Mouse (Mus musculus): ENCODE measurements around the gene N4bp3.
"Not testable (repeated sequence)": the region's sequence is repeated elsewhere in the genome, so short reads cannot be mapped to it uniquely, and the experiment has no call there.

The N4bp3 gene

DNA sequence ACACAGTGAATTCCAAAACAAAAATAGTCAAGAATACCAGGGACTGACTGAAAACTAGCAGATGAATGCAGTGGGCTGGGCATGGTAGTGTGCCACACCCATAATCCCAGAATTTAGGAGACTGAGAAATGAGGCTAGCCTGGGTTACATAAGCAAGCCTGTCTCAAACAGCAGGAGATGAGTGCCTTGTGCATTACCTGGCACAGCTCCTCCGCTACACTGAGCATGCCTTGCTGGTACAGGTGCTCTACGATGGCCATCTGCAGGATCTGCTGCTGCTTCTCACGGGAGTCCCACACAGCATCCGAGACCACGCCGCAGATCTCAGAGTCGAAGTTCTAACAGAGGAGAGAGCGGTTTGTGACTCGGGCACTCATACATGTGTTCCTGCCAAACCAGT lies 23.2 kb downstream of the N4bp3 start:
- no peak for DNase-seq

DNA sequence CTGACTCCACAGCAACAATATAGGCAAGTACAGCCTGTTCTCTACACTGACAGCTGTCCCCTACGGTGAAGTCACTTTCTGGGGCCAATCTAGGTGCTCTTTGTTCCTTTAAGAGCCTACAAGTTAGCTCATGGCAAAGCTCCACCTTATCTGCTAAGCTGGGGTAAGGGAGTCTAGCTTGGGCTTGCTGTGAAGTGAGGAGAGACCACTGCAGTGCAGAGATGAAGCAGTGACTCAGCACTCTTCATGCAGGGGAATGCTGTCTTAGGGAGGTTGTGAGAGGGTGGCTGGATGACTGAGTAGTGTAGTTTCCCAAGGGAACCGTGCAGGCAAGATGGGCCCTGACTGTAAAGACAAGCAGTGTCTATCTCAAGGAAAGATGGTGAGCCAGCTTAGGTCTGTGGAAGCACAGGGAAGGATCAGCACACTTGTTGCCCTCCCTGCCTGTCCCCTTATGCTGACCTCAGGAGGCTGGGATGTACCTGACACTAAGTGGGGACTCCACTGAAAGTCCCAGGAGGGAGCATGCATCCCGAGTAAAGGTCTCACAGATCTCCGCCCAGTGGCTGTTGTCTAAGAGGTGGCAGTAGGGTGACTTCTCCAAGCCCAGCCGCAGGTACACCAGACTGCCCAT lies 25.3 kb downstream of the N4bp3 start:
- no peak for DNase-seq

DNA sequence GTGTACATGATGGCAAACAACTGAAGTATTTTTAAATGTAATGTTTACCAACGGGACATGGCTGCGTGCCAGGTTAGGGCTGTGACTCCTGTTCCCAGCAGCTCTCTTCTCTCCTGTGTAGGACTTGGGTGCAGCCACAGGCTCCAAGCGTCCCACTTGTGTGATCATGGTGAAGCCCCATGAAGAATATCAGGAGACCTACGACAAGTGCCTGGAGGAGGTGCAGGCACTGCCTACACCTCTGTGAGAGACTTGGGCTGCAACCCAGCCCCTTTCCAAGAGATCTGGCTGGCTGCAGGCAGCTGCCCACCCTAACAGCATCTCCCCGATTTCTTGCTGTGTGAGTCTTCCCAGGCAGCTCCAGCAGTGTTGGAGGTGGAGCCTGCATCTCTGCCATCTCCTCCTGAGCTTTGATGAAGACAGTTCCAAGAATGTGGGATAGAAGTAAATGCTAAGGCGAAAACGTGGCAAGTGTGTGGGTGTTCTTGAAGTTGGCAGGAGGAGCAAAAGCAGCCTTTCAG lies 27.6 kb downstream of the N4bp3 start:
- no peak for DNase-seq

DNA sequence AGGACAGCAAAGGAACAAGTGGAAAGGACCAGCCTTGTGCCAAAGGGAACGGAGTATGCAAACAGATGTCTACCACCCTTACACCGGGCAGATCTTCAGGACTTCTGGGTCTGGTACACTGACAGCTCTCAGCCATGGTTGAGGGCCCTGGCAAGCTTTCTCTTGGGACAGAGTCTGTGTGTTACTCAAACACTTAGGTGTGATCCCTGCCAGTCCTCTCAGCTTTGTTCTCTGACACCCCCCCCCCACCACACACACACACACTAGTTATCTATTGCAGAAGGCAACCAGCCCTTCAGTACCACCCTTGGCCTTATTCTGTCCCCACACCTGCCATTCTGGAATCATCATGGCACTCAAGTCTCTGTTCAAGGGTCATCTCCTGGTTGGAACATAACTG lies 28.9 kb downstream of the N4bp3 start:
- no peak for DNase-seq

DNA sequence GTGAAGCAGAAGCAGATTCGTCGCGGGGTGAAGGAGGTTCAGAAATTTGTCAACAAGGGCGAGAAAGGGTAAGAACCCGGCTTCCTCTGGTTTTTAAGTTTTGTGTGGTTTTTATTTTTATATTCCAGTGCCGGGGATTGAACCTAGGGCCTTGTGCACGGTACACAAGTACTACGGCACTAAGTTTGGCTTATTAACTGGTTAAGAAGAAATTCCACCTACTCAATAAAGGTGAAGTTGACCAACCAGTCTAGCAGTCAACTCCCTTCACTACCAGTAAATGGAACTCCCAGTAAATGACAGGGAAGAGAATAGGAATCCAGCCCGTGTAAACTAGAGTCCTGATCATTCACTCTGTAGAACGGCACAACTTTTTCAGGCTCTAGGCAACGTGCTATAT lies 30.6 kb downstream of the N4bp3 start:
- DNase-seq: no peak

DNA sequence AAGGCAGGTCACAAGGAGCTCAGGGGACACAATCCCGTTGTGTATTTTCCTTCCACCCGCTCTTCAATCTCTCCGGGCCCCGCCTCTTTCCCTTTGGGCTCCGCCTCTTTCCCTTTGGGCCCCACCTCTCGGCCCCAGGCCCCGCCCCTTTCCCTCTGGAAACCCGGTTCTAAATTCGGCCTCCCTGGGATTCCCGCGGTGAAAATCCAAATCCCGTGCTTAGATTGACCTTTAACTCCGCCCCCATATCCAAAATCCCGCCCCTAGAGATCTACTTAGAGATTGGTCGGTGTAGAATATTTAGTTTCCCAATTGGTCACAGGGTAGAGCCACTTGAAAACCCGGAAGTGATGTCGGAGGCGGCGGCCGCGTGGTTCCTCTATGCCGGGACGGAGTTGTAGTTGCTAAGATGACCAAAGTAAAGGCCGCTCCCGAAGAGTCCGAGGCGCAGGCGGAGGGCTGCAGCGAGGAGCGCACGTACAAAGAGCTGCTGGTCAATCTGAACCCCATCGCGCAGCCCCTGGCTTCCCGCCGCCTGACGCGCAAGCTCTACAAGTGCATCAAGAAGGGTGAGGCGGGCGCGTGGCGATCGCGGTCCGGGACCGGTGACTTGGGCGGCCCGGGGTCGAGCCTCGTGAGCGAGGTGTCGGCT lies 31.1 kb downstream of the N4bp3 start, which contains the start of gene Nhp2:
Gene Nhp2, plus strand, starts transcription at position 327 of the 652 bp plus-strand sequence.
- DNase-seq: peak; percentile 97

DNA sequence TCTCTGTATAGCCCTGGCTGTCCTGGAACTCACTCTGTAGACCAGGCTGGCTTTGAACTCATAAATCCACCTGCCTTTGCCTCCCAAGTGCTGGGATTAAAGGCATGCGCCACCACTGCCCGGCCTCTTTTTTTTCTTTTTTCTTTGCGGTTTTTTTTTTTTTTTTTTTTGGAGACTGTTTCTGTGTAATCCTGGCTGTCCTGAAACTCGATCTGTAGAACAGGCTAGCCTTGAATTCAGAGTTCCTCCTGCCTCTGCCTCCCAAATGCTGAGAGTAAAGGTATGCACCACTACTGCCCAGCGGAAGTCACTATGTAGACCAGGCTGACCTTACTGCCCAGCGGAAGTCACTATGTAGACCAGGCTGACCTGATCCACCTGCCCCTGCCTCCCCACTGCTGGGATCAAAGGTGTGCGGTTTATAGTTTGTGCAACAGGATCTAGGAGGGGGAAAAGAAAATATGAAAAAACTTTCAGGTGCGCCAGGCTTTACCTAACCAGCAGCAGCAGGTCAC lies 31.7 kb downstream of the N4bp3 start:
- no peak for DNase-seq

DNA sequence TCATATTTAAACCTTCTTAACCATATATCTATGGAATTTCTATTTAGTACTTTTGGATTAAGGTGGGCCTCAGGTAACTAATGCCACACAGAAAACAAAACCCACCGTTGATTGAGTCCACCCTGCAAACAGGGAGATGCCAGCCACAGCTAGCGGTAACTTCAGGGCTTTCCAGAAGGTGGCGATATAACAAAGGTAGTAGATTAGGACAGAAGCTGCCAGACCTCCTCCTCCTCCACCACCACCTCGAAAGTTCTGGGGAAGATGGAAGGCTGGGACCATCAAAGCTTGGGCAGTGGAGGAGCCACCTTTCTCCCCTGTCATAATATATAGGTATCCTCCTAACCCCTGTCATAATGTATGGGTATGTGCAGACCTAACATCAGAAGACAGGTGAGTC lies 32.9 kb downstream of the N4bp3 start:
- peak; percentile 85 for DNase-seq

DNA sequence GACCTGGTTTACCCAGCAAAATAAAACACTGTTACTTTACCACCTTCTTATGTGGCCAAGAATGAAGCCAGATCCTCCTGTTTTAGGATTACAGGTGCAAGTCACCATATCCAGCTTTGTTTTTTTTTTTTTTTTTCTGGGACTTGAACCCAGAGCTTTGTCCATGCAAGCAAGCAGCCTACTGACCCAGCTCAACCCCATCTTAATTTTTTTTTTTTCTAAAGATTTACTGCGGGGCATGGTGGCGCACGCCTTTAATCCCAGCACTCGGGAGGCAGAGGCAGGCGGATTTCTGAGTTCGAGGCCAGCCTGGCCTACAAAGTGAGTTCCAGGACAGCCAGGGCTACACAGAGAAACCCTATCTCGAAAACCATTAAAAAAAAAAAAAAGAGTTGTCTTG lies 34.5 kb downstream of the N4bp3 start:
- DNase-seq: not testable (repeated sequence)

DNA sequence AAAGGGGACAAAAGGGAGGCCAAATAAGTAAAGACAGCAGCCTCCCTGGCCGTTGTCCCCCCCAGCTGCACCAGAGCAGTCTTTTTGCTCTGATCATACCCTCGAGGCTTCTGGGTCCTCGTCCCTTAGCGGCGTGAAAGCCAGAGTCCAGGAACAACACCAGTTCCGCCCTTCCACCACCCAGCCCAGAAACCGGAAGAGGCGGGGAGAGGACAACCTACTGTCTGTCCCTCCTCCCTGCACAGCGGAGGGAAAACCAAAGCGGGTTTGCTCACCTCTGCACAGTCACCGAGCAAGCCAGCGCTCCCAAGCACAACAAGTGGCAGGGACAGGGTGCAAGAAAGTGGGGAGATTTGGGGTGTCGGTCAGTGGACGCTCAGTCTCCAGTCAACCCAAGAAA lies 35.0 kb downstream of the N4bp3 start:
- peak; percentile 84 for DNase-seq

DNA sequence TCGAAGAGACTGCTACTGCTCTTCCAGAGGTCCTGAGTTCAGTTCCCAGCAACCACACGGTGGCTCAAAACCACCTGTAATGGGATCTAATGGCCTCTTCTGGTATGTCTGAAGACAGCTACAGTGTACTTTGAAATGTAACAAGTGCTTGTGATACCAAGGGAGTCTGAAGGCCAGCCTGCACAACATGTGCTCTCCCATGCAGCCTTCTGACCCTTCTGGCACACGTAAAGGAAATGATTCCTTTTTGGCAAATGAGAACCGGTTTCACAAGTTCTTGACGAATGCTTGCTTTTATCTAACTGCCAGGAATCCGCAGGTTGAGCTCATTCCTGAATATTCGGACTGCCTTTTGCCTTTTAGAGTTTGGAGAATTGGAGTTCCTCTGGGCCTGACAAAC lies 35.5 kb downstream of the N4bp3 start:
- no peak for DNase-seq

DNA sequence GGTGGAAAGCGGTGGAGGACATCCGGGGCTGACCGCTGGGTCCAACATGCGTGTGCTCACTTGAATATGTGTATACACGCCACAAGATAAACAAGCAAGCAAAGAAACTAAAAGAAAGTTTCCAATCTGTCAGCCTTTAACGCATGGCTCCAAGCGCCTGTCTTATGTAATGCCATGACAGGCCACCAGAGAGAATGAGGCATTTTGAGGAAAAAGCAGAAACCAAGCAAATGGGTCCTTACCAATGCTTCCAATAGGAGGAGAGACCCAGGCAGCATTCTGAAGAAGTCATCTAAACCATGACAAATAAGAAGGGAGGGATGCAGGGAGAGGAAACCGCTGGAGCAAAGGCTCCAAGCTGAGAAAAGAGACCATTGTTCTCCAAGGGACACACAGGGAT lies 36.4 kb downstream of the N4bp3 start:
- no peak for DNase-seq

DNA sequence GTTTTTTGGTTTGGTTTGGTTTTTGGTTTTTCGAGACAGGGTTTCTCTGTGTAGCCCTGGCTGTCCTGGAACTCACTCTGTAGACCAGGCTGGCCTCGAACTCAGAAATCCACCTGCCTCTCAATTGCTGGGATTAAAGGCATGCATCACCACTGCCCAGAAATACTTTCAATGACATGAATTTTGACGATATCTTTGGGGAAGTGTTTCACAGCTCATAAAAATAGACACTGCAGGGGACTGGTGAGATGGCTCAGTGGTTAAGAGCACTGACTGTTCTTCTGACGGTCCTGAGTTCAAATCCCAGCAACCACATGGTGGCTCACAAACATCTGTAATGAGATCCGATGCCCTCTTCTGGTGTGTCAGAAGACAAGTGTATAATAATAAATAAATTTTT lies 40.7 kb downstream of the N4bp3 start:
- not testable (repeated sequence) for DNase-seq

DNA sequence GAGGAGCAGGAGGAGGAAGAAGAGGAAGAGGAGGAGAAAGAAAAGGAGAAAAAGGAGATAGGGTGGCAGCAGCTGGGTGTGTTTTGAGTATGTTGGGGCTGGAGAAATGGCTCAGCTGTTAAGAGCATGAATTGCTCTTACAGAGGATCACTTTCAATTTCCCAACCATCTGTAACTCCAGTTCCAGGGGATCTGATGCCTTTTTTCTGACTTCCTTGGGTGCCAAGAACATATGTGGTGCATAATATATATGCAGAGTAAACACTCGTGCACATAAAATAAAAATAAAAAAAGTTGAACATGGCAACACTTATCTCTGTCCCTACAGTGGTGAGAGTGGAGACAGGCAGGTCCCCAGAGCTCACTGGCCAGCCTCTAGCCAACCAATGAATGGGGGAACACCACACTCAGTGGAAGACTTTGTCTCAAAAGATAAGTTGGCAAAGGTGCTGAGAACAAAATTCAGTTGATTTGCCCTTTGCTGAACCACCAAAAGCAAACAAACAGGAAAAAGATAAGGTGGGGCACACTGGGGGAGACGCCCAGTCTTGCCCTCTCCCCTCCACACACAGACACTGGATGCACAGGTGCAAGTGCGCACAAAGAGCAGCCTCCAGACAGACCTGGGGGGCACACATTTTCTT lies 41.3 kb downstream of the N4bp3 start:
- no peak for DNase-seq

DNA sequence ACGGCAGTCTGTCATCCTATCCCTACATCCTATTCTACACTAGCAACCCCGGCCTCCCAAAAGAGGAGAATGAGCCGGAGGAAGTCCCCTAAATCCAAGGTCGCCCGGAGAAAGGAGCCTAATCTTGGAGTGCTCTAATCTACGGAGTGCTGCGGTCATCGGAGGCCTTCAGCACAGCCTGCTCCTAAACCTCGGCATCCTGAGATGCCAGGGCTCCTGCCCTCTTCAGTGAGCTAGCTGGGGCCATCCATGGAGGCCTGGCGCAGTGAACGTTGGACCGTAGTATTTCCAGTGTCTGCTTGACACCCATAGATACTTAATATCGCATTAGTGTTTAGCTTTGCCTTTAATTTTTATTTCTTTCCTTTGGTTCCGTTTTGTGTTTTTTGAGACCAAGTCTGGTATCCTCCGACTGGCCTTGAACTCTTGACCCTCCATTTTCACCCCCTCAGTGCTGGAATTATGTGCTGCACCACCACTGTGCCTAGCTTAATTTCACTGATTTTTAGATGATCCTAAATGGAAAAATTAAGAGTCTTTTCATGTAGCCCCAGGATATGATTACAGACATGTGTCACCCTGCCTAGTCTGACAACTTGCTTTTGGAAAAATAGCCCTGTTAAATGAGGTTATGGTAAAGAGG lies 43.4 kb downstream of the N4bp3 start:
- DNase-seq: no peak

DNA sequence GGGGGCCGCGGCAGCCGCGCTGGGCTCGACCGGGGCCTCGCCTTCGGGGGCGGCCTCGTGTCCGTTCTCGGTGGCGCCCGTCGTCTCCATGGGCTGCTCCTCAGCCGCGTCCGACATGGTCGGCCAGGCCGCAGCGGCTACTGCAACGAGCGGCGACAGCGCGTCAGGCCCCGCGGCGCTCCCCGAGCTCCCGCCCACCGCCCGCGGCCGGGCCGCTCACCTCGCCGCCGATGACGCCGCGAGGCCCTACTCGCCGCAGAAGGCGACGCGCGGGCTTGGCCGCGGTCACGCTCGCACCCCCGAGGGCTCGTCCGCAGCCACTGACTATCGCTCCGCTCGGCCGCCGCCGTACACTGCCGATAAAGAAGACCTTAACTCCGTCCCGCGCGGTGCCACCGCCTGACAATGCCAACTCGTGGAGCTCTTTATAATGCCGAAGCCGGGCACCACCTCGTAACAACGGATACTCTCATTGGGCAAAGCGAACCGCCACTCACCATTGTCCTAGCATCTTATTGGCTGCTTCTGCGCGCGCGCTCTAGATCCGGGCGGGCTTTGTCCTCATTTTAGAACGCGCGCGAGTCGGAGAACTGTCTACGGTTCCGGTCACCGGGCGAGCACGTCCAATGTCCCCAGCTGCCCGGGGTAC lies 44.1 kb downstream of the N4bp3 start, which contains the start of gene Hnrnpab:
Gene Hnrnpab, minus strand, starts transcription at position 401 of the 649 bp plus-strand sequence.
- peak; percentile 98 for DNase-seq

DNA sequence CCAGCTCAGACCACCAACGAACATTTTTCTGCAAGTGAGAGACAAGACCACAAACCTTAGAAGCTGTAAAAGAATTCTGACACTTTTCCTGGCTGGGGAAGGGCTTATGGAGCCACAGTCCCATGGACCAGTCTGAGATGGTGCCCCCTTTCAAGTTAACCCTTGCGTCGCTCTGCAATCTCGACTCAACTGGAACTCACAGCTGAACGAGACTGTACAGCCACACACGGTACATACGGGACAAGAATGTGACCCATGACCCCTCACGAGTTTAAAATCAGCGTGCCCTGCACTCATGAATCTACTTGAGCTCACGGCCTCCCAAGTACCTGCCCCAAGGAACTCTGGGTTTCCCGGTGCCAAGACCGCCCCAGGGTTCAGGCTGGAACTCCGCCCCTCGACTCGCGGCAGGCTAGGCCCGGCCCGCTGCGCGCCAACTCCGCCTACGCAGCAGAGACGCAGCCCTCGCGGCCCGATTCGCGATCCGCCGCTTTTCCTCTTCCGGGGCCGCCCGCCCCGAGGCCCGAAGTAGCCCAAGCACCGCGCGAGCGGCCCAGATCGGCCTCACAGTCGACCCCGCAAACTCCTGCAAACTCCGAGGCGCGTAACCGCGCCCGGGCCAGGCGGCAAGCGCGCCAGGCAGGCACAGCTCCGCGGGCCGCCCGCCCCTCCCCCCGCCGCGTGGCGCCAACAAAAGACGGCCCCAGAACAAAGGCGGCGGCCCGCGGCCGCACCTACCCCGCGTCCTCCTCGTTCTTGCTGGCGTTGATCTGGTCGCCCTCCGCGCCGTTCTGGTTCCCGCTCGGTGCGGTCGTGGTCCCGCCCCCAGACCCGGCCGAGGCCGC lies 44.8 kb downstream of the N4bp3 start:
- peak; percentile 95 for DNase-seq

DNA sequence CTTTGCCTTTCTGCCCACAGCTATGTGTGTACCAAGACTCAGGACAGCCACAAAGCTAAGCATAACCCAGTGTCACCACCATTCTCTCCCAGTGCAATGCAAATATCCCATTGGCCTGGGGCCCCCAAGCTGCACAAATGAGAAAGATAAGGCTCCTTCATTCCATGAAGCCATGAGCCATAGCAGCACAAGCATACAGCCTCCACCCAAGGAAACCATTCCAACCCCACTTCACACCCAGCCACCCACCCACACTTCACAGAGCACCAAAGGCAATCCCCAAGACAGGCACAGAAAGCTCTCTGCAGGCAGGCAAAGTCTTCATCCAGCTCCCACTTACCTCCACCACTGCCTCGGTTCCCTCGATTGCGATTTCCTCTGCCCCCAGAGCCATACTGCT lies 48.4 kb downstream of the N4bp3 start:
- no peak for DNase-seq

DNA sequence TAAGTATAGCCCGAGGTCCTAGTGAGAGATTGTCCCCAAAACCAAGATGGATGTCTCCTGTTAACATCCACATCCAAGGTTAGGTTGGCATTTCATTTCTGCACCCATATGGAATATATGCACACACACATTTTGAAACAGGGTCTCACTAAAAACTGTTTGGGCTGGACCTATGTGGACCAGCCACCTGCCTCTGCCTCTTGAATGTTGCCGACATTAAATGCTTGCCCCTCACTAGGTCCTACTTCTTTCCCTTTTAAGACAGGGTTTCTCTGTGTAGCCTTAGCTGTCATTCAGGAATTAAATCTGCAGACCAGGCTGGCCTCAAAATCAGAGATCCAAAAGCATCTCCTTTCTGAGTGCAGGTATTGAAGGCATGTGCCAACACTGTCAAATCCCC lies 53.1 kb downstream of the N4bp3 start:
- DNase-seq: no peak

DNA sequence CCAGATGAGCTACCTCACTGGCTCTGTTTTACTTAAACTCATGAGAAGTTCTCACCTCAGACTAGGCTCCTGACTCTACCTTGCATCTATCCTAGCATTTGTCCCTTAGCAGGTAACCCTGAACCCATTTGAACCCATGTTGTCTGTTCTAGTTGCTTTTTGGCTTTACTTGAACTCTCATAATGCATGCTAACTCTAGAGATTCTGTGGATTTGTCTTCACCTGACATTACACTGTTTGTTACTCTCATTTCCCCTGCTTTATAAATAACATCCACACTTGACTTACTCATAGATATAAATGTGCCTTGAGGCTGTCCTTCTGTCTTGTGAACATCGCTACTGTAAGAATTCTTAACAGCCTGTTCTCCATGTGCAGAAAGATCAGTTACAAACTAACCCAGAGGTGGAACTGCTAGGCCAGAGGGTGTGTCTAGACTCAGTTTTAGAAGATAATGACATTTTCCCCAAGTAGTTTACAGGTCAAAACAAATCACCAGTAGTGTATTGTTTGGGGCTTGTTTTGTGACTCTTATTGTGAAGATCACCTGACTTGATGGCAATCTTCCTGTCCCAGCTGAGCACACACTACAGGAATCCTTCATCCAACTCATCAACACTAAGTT lies 55.1 kb downstream of the N4bp3 start:
- no peak for DNase-seq

DNA sequence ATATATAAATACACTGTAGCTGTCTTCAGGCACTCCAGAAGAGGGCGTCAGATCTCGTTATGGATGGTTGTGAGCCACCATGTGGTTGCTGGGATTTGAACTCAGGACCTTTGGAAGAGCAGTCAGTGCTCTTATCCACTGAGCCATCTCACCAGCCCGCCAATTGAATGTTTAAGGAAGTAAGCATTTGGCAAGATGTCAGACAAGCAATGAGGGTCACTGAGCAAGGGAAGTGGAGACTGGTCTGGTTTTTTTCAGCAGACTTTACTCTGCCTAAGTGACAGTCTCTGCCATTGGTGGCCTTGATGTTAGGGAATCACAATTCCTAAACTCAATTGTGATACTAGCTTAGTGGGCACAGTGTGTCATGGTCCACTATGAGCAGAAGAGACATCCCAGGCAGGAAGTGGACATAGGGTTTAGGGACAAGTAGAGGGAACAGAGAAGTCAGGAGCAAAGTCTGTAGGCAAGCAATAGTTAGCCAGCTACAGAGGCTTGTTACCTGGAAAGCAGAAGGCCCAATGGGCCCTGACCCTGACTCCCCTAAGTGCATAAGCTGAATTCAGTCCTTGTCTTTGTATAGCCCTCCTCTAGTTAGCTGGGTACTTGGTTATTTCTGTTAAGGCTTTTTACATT lies 55.8 kb downstream of the N4bp3 start:
- DNase-seq: no peak

All from kidney, postnatal 10 days (tissue).